Mouse (Mus musculus) macrophage (primary cell): ENCODE measurements at regions not wholly inside any gene's neighbourhood (a gene's known extent, or its start where the extent isn't known, plus 50 kb on each side); places are given as distances from the start of the nearest gene placed in this dataset.
"Not testable (repeated sequence)": the region's sequence is repeated elsewhere in the genome, so short reads cannot be mapped to it uniquely, and the experiment has no call there.

Experiments used
- H3K27ac ChIP-seq: fragments of 350-480 bp; formaldehyde crosslinking; 2 replicates; pipeline ENCODE4 v1.9.0; 2021
- H3K36me3 ChIP-seq: fragments of 350-480 bp; formaldehyde crosslinking; 2 replicates; pipeline ENCODE4 v1.9.0; 2021; ENCODE audit errors: inconsistent target
- H3K4me3 ChIP-seq: fragments of 350-480 bp; formaldehyde crosslinking; 2 replicates; pipeline ENCODE4 v1.9.0; 2021; ENCODE audit errors: inconsistent target
- H3K79me2 ChIP-seq: fragments of 350-480 bp; formaldehyde crosslinking; 2 replicates; pipeline ENCODE4 v1.9.0; 2021; ENCODE audit errors: inconsistent target
- WGBS: methylation state at CpG from one replicate; pipeline ENCODE4 v1.1.7; 2026; ENCODE audit warnings: inconsistent platforms; ENCODE audit not compliant: missing documents; 5-methylcytosine and 5-hydroxymethylcytosine counted together

- WGBS = no CpG with 5 or more reads among the region's 2 CpGs
- not testable (repeated sequence) for H3K4me3 ChIP-seq, H3K27ac ChIP-seq, H3K36me3 ChIP-seq, H3K79me2 ChIP-seq
Measured at GRCm38 (mm10) chr14:53166327-53166726, 670.8 kb upstream of the Olfr1507 start.

GRCm38 (mm10) chr14:53159012-53159411, 663.5 kb upstream of the Olfr1507 start:
- H3K27ac ChIP-seq, H3K36me3 ChIP-seq, H3K4me3 ChIP-seq, H3K79me2 ChIP-seq: not testable (repeated sequence)
- no CpG with 5 or more reads among the region's 2 CpGs for WGBS

DNA sequence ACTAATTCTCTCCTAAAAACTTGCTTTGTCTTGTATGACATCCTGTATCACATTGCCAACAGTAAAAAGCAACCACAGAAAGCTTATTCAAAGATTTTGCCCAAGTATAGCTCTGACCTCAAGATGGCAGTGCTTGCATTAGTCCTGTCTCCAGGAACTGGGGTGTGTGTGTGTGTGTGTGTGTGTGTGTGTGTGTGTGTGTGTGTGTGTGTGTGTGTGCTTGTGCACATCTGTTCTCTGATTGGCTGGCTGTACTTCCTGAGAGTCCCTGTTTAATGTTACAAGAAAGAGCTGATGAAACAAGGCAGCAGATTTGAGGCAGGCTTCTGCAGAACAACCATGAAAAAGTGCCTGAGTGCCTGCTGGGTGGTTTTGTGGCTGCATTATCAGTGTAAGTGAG, 639.2 kb upstream of the Olfr1507 start:
- not testable (repeated sequence) for H3K27ac ChIP-seq, H3K4me3 ChIP-seq, H3K36me3 ChIP-seq, H3K79me2 ChIP-seq

DNA sequence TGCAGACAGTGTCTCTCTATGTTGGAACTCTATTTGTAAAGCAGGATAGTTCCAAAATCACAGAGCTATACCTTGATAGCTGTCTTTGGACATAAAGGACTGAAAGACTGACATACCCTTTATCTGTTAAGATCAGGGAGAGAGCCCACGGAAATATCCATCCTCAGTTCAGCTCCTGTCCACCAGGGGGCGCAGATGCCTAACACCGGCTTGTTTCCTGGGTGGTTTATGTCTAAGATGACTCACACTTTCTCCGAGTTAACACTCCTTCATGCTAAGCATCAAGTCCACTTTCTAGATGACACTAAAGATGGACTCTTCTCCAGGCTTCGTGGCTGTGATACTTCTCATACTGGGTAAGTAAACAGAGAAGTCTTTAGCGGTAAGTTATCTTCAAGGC, 636.8 kb upstream of the Olfr1507 start:
- not testable (repeated sequence) for H3K4me3 ChIP-seq, H3K36me3 ChIP-seq, H3K27ac ChIP-seq, H3K79me2 ChIP-seq
- 21% methylated on average over 6 of the region's 6 CpGs for WGBS

DNA sequence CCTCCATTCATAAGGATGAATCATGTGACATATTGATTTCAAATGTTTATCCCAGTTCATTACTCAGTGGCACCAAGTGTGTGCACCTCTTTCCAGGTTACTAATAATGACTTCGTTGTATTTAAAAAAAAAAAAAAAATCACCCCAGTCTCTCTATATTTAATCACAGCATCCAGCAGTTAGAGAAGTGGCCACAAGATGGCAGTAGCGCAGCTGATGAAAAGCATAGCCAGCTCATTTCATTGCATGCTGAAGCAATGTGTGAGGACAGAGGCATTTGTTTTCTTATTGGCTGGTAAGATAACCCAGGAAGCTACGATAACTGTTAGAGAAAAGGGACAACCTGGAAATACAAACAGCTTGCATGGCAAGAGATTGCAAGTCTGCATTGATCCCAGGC, 626.2 kb upstream of the Olfr1507 start:
- 0% methylated on average over 1 of the region's 3 CpGs for WGBS
- not testable (repeated sequence) for H3K4me3 ChIP-seq, H3K79me2 ChIP-seq, H3K36me3 ChIP-seq
- H3K27ac ChIP-seq = peak overlapping the region; percentile 34; the same call in 1 of the 2 replicates

DNA sequence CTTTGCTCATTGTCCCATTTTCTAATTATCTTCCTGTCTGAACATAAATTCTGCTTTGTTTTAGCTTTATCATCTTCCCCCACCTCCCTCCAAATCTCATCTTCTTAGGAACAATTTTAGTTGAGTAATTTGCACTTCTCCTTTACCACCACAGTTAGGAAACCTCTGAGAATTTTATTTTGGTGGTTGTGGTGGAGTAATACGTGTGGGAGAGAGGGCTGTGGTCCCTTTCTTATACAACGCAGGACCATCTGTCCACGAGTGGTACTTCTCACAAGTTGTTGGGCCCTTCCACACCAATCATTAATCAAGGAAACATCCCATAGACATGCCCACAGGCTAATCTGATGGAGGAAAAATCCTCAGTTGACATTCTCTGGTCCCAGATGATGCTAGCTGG, 614.2 kb upstream of the Olfr1507 start:
- 12% methylated on average over 3 of the region's 3 CpGs for WGBS
- not testable (repeated sequence) for H3K36me3 ChIP-seq, H3K79me2 ChIP-seq, H3K4me3 ChIP-seq, H3K27ac ChIP-seq

DNA sequence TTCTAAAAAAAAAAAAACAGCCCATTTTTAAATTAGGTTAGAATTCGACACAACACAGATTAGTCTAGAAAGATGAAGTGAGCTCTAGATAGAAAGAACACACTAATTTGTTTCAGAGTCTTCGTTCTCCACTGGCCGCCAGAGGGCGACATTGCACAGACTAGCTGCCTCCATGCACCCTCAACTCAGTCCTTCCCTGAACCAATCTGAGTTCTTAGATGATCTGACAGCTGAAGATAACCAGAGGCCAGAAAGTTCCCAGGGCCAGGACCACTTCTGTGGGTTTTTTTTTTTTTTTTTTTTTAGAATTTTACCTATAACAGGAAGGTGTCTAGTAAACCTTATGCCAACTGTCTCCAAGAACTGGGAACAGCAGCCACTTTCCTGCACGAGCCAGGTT, 605.8 kb upstream of the Olfr1507 start:
- WGBS = 24% methylated on average over 5 of the region's 5 CpGs
- H3K4me3 ChIP-seq = not testable (repeated sequence)

DNA sequence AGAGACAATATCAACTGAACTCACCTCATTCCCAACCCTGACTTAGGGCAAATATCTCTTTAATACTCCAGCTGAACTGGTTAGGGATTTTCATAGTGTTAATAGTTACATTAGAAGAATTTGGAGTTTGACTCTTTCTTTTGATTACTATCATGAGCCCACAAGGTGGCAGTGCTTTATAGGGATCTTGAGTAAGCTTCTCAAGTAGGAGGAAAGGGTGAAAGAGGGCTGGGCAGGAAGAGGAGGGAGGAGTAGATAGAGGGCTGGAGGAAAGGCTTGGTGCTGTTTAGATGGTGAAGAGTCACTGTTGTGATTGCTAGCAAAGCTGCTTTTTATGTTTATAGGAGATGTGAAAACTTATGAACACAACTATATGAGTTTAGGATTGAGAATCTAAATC, 595.4 kb upstream of the Olfr1507 start:
- not testable (repeated sequence) for H3K36me3 ChIP-seq, H3K27ac ChIP-seq, H3K79me2 ChIP-seq, H3K4me3 ChIP-seq

More for the DNA sequence above, 605.8 kb upstream of the Olfr1507 start:
- H3K79me2 ChIP-seq, H3K27ac ChIP-seq, H3K36me3 ChIP-seq: not testable (repeated sequence)

GRCm38 (mm10) chr14:53081853-53082252, 586.3 kb upstream of the Olfr1507 start:
- H3K27ac ChIP-seq = peak overlapping the region; percentile 64
- H3K4me3 ChIP-seq, H3K36me3 ChIP-seq, H3K79me2 ChIP-seq: not testable (repeated sequence)
- 0% methylated on average over 3 of the region's 4 CpGs for WGBS

DNA sequence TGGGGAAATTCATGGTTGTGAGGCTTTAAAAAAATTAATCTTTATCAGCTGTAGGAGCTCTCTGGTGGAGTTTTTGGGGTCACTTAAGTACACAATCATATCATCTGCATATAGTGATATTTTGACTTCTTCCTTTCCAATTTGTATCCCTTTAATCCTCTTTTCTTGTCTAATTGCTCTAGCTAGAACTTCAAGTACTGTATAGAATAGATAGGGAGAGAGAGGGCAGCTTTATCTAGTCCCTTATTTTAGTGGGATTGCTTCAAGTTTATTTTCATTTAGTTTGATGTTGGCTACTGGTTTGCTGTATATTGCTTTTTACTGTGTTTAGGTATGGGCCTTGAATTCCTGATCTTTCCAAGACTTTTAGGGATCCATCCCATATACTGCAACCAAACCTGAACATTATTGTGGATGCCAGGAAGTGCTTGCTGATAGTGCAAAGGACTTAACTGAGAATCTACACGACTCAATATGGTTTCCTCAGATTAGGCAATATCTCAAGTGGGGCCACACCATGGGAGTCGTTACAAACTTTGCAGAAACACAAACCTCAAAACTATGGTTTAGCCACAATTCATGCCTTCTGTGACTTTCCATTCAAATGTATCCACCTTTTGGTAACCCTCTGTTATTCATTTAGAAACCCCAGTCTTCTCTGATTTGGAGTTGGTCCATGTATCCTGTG, 585.6 kb upstream of the Olfr1507 start:
- peak overlapping the region; percentile 80 for H3K27ac ChIP-seq
- no CpG with 5 or more reads among the region's 2 CpGs for WGBS
- not testable (repeated sequence) for H3K79me2 ChIP-seq, H3K36me3 ChIP-seq, H3K4me3 ChIP-seq

DNA sequence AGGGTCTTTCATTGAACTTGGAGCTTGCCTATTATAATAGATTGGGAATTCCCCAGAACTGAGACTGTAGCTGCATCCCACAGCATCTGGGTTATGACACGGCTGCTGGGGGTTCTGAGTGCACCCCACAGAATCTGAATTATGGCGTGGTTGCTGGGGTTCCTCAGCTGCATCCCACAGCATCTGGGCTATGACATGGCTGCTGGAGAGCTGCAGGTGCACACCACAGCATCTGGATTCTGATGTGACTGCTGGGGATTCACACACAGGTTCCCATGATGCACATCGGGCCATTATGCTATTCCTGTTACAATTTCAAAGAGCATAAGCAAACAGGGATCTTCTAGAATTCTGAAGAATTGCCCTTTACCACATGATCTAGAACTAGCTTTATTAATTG, 585.0 kb upstream of the Olfr1507 start:
- H3K27ac ChIP-seq = peak overlapping the region; percentile 80
- not testable (repeated sequence) for H3K79me2 ChIP-seq, H3K4me3 ChIP-seq, H3K36me3 ChIP-seq
- WGBS = 85% methylated on average over 3 of the region's 3 CpGs

DNA sequence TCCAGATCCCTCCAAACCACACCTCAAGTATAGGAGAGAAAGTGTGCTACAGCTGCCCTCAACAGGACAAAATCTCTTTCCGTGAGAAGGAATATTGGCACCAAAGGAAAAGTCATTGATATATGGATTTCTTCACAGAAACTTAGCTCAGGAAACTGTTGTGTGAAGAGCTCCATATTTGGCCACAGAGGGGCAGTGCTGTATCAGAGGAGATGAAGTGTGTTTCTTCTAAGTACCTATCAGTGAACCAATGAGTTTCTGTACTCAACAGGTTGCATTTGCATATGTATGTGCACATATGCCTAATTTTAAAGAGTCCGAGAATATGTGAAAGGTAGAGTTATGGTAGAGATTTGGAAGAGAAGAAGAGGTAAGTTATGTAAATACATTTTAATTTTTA, 580.4 kb upstream of the Olfr1507 start:
- WGBS = 27% methylated on average over 2 of the region's 2 CpGs
- not testable (repeated sequence) for H3K27ac ChIP-seq, H3K79me2 ChIP-seq, H3K36me3 ChIP-seq, H3K4me3 ChIP-seq

GRCm38 (mm10) chr14:53073126-53073525, 577.6 kb upstream of the Olfr1507 start:
- WGBS = 7% methylated on average over 4 of the region's 6 CpGs
- H3K79me2 ChIP-seq, H3K4me3 ChIP-seq, H3K36me3 ChIP-seq: not testable (repeated sequence)
- peak overlapping the region; percentile 85 for H3K27ac ChIP-seq

- H3K4me3 ChIP-seq, H3K79me2 ChIP-seq, H3K36me3 ChIP-seq: not testable (repeated sequence)
- H3K27ac ChIP-seq = peak overlapping the region; percentile 85
- WGBS = no CpG with 5 or more reads among the region's 1 CpGs
Measured at GRCm38 (mm10) chr14:53072502-53072901, 577.0 kb upstream of the Olfr1507 start.

DNA sequence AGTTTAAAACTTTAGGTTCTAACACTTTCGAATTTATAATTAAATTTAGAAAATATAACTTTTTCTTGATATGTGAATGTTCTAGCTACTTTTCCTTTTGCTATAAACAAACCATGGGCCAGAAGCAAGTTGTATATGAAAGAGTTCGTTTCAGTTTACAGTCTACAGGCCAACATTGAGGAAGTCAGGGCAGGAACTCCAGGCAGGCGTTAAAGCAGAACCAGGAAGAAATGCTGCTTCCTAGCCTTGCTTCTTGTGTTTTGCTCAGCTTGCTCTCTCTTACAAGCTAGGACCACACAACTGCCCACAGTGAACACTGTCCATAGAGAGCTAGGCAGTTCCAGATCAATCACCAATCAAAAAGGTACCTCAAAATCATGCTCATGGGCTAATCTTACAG, 558.9 kb upstream of the Olfr1507 start:
- WGBS = 20% methylated on average over 1 of the region's 3 CpGs
- not testable (repeated sequence) for H3K79me2 ChIP-seq, H3K4me3 ChIP-seq, H3K36me3 ChIP-seq
- peak overlapping the region; percentile 75 for H3K27ac ChIP-seq

DNA sequence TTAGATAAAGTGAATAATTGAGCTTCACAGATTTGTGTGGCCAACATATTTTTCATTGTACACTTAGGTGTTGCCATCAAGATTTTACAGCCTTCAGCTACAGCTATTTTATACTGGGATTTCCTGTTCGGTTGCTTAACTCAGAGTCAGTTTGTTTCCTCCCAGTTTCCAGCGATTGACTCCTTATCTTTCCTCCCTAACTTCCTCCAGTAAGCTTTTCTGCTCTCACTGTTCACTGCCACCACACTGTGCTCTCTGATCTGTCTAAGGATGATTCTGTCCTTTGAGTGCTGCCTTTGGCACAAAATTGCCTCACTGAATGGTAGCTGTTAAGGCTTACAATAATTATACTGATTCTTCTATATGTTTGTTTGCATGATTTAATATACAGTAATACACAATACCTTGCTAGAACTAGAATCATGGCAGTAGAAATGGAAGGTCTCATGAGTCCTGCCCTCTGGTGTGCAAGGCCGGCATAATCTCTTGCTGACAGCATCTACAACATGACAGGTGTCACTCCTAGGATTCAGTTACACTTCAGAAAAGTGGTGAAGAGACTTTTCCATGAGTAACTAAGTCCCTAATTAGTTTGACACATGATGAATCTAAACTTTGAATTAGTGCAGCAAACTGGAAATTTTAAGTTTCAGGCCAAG, 558.0 kb upstream of the Olfr1507 start:
- WGBS = no CpG with 5 or more reads among the region's 3 CpGs
- H3K36me3 ChIP-seq, H3K79me2 ChIP-seq, H3K4me3 ChIP-seq, H3K27ac ChIP-seq: not testable (repeated sequence)
